Mouse (Mus musculus) heart, embryonic 11.5 days (tissue): ENCODE data around the gene Grin2a. TPM values are rescaled to one million over a fixed set of nuclear protein-coding genes. Genes with fewer than 3 reads are reported as not detected.
A peak's percentile ranks its signal among the peaks of the same experiment; 100 is the strongest.

Experiments used
- ATAC-seq: fragments of 200-750 bp; cut with Nextera tagmentation; replicated peaks from 2 replicates; pipeline ENCODE4 v1.8.0; 2017; ENCODE audit warnings: moderate library complexity; ENCODE audit not compliant: insufficient number of reproducible peaks, low FRiP score, low TSS enrichment
- H3K27ac ChIP-seq: fragments of 300-500 bp; sonication (generic); 2 replicates; pipeline ENCODE4 v1.5.1; 2014; ENCODE audit warnings: mild to moderate bottlenecking, low read depth, low read length
- H3K27me3 ChIP-seq: fragments of 300-500 bp; sonication (generic); 2 replicates; pipeline ENCODE4 v1.6.1; 2014; ENCODE audit warnings: mild to moderate bottlenecking, low read length, mixed read lengths; ENCODE audit not compliant: control insufficient read depth, insufficient read depth
- H3K36me3 ChIP-seq: fragments of 300-500 bp; sonication (generic); 2 replicates; pipeline ENCODE4 v1.6.1; 2014; ENCODE audit warnings: mild to moderate bottlenecking, low read length, moderate library complexity, mixed read lengths; ENCODE audit not compliant: control insufficient read depth, insufficient read depth
- H3K4me1 ChIP-seq: fragments of 300-500 bp; sonication (generic); 2 replicates; pipeline ENCODE4 v1.6.1; 2014; ENCODE audit warnings: low read length; ENCODE audit not compliant: control insufficient read depth, insufficient read depth
- H3K4me2 ChIP-seq: fragments of 300-500 bp; sonication (generic); 2 replicates; pipeline ENCODE4 v1.6.1; 2014; ENCODE audit warnings: mild to moderate bottlenecking, moderate library complexity
- H3K4me3 ChIP-seq: fragments of 300-500 bp; sonication (generic); 2 replicates; pipeline ENCODE4 v1.5.1; 2014; ENCODE audit warnings: low read depth, low read length
- H3K9ac ChIP-seq: fragments of 300-500 bp; sonication (generic); 2 replicates; pipeline ENCODE4 v1.6.1; 2014; ENCODE audit warnings: mild to moderate bottlenecking, low read depth, low read length, moderate library complexity
- H3K9me3 ChIP-seq: fragments of 300-500 bp; sonication (generic); replicated peaks from 2 replicates; pipeline ENCODE4 v1.6.1; 2016; ENCODE audit warnings: low read length; ENCODE audit not compliant: control insufficient read depth
- WGBS: fragments of 180-500 bp; shearing (Covaris S2); extraction: QIAGEN DNeasy Blood & Tissue Kit; methylation state at CpG from one replicate; pipeline ENCODE4 v1.1.7; 2014; ENCODE audit not compliant: insufficient replicate concordance; 5-methylcytosine and 5-hydroxymethylcytosine counted together
- polyA plus RNA-seq: library from polyadenylated mRNA; unstranded; fragments of >200 nt; fragmentation: Nextera tagmentation; extraction: Ambion mirVana; gene quantifications from 2 replicates; pipeline ENCODE4 v1.2.1, GENCODE M21; 2014

Gene Grin2a
- polyA plus RNA-seq, 1 experiment from 2014 or later: 0.19 TPM

DNA sequence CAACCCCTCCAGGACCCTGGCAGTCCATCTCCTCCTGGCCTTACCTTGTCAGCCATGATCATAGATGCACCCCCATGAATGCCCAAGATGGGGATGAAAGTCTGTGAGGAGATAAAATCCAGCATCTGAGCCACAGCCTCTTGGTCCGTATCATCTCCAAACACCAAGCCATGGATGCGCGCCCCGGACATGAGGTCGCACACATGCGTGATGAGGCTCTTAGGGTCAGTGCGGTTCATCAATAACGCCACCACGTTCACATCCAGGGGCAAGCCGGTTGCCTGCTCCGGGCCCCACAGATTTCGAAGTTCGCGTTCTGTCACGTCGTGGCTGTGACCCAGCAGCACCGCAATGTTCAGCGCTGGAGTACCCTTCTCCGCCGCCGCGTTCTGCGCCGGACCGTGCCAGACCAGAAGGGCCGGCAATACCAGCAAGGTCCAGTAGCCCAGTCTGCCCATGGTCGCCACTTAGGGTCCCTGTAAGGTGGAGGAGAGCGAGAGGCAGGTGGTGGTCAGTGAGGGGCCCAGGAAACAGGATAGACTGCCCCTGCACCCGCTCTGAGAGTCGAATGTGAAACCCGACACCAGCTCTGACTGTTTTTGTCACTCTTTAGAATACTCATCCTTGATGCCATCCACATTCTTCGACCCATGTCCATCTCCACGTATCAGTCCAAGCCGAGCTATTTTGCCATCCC lies 3.1 kb downstream of the Grin2a start:
- Histone ChIP-seq H3K4me2 (peak overlapping the region; percentile 75), H3K27ac (no peak overlapping the region), H3K4me3 (peak overlapping the region; percentile 44), H3K36me3 (no peaks in the 10 kb centered on the region), H3K9me3 (no peaks in the 10 kb centered on the region), H3K9ac (no peak overlapping the region), H3K27me3 (peaks cover 70% of the 10 kb centered on the region), H3K4me1 (peaks cover 15% of the 10 kb centered on the region)
- WGBS: 14% methylated on average over 34 of the region's 34 CpGs
- no peak for ATAC-seq

GRCm38 (mm10) chr16:9985041-9985440 lies 10.3 kb downstream of the Grin2a start:
- no peak overlapping the region for H3K27ac ChIP-seq
- H3K9ac ChIP-seq: no peak overlapping the region
- no peak overlapping the region for H3K4me2 ChIP-seq
- WGBS: 58% methylated on average over 3 of the region's 3 CpGs
- H3K4me3 ChIP-seq: no peak overlapping the region
- peaks cover 3% of the 10 kb centered on the region; the same call in 1 of the 2 replicates for H3K27me3 ChIP-seq
- no peak for ATAC-seq
- no peaks in the 10 kb centered on the region for H3K4me1 ChIP-seq
- H3K36me3 ChIP-seq: no peaks in the 10 kb centered on the region
- H3K9me3 ChIP-seq: no peaks in the 10 kb centered on the region

- ATAC-seq: no peak
- Histone ChIP-seq H3K4me3 (no peak overlapping the region), H3K36me3 (no peaks in the 10 kb centered on the region), H3K9ac (no peak overlapping the region), H3K27me3 (no peaks in the 10 kb centered on the region), H3K4me1 (no peaks in the 10 kb centered on the region), H3K4me2 (no peak overlapping the region), H3K9me3 (no peaks in the 10 kb centered on the region), H3K27ac (no peak overlapping the region)
- 66% methylated on average over 2 of the region's 2 CpGs for WGBS
Observed at GRCm38 (mm10) chr16:9980641-9981040, 14.7 kb downstream of the Grin2a start.

DNA sequence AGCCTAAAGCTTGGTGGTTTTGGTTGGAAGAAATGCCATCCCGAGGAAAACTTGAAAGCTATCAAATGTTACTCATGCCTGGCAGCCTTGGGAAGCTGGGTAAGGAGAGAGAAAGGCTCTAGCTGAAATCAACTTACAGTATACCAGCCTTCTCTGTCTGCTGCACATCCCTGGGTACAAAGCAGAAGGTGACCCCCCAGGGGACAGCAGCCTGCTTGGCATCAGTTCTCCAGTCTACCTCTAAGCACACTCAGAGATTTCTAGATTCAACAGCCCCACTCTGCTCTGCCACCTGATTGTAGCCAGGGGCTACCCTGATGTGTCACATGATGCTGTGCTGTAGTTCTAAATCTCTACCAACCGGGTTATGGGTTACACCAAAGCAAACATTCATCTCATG lies 17.2 kb downstream of the Grin2a start:
- WGBS: 69% methylated on average over 2 of the region's 2 CpGs
- Histone ChIP-seq H3K4me1 (no peaks in the 10 kb centered on the region), H3K4me2 (no peak overlapping the region), H3K9me3 (no peaks in the 10 kb centered on the region), H3K27me3 (no peaks in the 10 kb centered on the region), H3K9ac (no peak overlapping the region), H3K27ac (no peak overlapping the region), H3K4me3 (no peak overlapping the region), H3K36me3 (no peaks in the 10 kb centered on the region)
- no peak for ATAC-seq

DNA sequence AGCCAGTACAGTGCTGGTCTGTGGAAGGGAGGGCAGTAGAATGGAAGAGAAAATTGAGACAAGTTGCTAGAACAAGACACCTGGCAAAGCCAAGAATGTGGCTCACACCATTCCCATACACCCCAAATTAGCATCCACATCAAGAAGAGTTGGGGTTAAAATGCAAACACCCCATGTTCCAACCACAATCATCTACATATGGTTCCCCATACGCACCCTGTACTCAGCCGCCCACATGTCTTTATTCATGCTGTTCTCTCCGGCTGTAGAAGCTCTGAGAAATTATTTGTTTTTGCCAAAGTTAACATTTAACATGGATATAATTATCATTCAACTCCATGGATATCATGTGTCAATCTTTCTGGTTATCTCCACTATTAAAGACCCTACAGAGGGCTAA lies 22.7 kb downstream of the Grin2a start:
- ATAC-seq: no peak
- H3K27me3 ChIP-seq: no peaks in the 10 kb centered on the region

DNA sequence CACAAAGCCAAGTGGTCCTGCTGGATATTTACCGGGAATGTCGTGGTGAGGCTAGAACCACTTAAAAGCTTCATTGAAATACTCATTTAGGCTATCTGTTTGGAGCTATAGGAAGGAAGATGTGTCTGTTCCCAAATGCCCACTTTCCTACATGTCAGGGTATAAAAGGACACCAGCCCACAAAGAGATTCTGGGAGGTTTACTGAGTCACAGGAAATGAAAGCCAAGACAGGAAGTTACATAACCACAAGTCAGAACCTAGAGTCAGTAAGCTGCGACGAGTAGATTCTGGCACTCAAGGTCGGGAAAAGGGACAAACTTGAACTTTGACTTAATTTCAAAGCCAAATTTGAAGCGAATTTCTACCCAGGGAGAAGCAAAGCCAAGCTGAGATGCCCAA lies 30.9 kb downstream of the Grin2a start:
- ATAC-seq: no peak
- no peaks in the 10 kb centered on the region for H3K9me3 ChIP-seq
- 62% methylated on average over 6 of the region's 6 CpGs for WGBS

More for the DNA sequence above, 22.7 kb downstream of the Grin2a start:
- no peak overlapping the region for H3K9ac ChIP-seq
- no peaks in the 10 kb centered on the region for H3K36me3 ChIP-seq
- H3K27ac ChIP-seq: no peak overlapping the region
- H3K4me1 ChIP-seq: no peaks in the 10 kb centered on the region
- H3K4me3 ChIP-seq: no peak overlapping the region
- no peak overlapping the region for H3K4me2 ChIP-seq
- no peaks in the 10 kb centered on the region for H3K9me3 ChIP-seq
- 80% methylated on average over 3 of the region's 3 CpGs for WGBS

GRCm38 (mm10) chr16:9962482-9962881 lies 32.9 kb downstream of the Grin2a start:
- ATAC-seq: no peak
- Histone ChIP-seq H3K9ac (no peak overlapping the region), H3K4me1 (no peaks in the 10 kb centered on the region), H3K9me3 (no peaks in the 10 kb centered on the region), H3K4me2 (no peak overlapping the region), H3K27ac (no peak overlapping the region), H3K27me3 (no peaks in the 10 kb centered on the region), H3K36me3 (no peaks in the 10 kb centered on the region), H3K4me3 (no peak overlapping the region)
- 90% methylated on average over 1 of the region's 1 CpGs for WGBS

More for the DNA sequence above, 30.9 kb downstream of the Grin2a start:
- Histone ChIP-seq H3K27ac (no peak overlapping the region), H3K4me2 (no peak overlapping the region), H3K4me1 (no peaks in the 10 kb centered on the region), H3K9ac (no peak overlapping the region), H3K27me3 (no peaks in the 10 kb centered on the region), H3K4me3 (no peak overlapping the region), H3K36me3 (no peaks in the 10 kb centered on the region)

- Histone ChIP-seq H3K36me3 (no peaks in the 10 kb centered on the region), H3K27ac (no peak overlapping the region), H3K4me2 (no peak overlapping the region), H3K4me3 (no peak overlapping the region), H3K4me1 (no peaks in the 10 kb centered on the region), H3K27me3 (no peaks in the 10 kb centered on the region), H3K9me3 (no peaks in the 10 kb centered on the region), H3K9ac (no peak overlapping the region)
- ATAC-seq: no peak
- WGBS: 52% methylated on average over 1 of the region's 1 CpGs
Observed at GRCm38 (mm10) chr16:9959340-9959739, 36.0 kb downstream of the Grin2a start.

DNA sequence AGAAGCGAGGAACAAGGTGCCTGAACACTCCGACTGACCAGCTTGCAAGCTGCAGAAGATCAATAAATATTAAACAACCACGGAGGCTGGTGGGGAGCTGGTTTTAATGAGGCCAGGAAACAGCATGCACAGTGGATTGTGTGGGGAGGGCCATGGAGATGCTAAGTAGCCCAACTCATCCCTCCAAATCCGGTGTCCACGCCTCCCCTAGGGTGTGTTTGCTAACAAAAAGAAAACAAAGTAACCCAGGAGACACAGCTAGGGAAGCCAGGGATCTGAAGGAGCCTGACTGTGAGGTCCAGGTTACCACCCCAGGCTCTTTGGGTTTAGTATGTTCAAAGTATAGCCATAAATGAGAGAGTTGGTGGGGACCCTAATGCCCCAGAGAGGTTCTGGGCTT lies 41.1 kb downstream of the Grin2a start:
- 42% methylated on average over 5 of the region's 5 CpGs for WGBS
- no peak overlapping the region for H3K27ac ChIP-seq
- H3K9ac ChIP-seq: no peak overlapping the region
- no peaks in the 10 kb centered on the region for H3K36me3 ChIP-seq
- H3K27me3 ChIP-seq: no peaks in the 10 kb centered on the region
- H3K4me1 ChIP-seq: no peaks in the 10 kb centered on the region
- no peak for ATAC-seq
- no peak overlapping the region for H3K4me3 ChIP-seq
- no peak overlapping the region for H3K4me2 ChIP-seq
- no peaks in the 10 kb centered on the region for H3K9me3 ChIP-seq
